Mouse (Mus musculus): ENCODE data around the gene Unc13a. TPM values are rescaled to one million over a fixed set of nuclear protein-coding genes. Genes with fewer than 3 reads are reported as not detected.

The Unc13a gene
- total RNA-seq, 2 experiments from 2014 or later = 1.1 to 1.5 TPM

DNA sequence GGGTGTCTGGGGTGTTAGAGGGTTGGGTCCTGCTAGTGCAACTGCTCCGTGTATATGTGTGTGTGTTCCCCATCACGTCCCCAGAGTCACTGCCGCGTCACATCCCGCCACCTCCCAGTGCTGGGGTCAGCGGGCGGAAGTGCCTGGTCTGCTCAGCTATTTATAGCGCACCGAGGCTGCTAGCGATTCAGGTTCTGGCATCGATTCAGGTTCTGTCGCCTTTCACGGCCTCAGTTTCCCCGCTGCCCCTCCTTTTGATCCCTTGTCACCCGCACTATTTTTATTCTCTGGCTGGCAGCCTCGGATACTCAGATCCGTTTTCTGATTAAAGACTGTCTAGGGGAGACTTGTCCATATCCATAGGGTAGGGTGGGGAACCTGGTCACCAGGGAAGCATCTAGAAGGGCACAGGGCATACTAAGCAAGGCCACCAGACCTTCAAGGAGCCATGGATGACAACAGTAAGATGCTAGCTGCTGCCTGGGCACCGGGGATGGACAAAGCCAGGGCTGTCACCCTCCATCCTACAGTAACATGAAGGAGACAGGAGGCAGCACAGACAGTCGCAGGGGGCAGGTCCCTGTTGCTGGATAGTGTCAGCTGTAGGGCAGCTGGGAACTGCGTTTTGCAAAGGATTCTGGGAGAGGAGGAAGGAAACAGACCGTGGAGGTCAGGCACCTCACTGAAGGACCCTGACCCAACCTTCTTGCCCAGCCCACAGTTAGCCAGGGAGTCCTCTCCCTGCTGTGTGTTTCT, 3.2 kb downstream of the Unc13a start:
- peak; percentile 79 to 83 for DNase-seq
- intact Hi-C loops (cut with DNase I) = no loop called here

DNA sequence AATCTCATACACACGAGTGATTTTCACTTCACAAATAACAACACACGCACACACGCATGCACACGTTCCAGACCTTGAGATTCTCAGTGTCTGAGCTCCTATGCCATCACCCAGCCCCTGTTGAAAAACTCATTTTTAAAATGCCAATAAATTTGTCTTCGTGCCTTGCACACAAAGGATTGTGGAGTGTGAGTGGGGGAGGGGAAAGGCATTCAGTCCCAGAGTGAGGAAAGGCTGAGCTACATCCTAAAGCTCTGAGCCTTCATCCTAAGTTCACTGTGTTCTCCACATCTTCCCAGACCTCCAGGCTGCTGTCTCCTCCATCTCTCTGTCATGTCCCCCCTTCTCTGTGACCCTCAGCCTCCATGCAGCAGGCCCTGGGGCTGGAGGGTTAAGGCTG, 4.3 kb downstream of the Unc13a start:
- no peak for DNase-seq
- intact Hi-C loops (cut with DNase I) = no loop called here

DNA sequence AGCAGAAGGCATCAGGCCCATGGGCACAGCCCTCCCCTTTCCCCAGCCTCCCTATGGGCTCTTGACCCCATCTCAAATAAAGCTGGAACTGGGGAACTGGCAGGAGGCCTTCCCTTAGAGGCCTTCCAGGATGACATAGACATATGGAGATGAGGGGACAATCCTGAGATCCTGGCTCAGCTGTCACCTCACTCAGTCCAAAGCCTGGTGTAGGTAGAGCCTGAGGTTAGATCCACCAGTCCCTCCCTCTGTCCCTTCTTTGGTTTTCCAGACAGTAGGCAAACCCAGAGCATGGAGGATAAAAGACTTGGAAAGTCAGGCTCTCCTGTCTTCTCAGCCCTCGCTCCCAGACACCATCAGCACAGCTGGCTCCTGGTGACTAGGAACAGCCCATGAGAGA, 4.7 kb downstream of the Unc13a start:
- intact Hi-C loops (cut with DNase I) = no loop called here
- DNase-seq = no peak

DNA sequence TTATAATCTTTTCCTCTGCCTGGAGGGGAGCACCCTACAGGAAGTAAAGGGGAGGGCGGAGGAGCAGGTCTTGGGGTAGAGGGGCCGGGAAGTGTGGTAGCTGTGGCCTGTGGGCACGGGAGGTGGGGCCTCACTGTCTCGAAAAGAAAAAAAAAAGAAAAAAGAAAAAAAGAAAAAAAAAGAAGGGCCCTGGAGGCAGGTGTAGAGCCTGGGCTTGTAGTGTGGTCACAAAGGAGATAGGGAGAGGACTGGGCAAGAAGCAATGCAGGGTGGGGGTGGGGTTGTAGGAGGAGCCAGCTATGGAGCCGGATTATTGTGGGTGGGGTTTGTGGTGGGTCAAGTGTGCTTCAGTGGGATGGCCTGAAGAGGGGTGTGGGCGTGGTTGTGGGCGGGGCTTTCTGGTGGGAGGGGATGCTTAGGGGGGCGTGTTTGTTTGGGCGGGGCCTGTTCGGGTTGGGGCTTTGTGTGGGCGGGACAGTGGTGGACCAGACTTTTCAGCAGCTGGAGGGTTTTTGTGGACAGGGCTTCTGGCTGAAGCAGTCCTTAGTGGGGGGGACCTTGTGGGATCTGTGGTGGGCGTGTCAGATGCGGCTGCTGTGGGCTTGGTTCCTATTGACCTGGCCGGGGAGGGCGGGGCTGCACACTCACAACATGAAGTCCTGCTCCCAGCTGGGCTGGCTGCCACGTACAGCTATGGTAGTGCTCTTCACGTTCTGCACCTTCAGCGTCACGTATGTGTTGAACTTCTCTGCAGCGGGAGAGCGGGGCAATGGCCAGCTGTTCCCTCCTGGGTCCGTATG, 6.0 kb downstream of the Unc13a start:
- intact Hi-C loops (cut with DNase I) = no loop called here
- DNase-seq = peak; percentile 52 to 75

GRCm38 (mm10) chr8:71660325-71661120, 11.0 kb downstream of the Unc13a start:
- DNase-seq = peak; percentile 90 to 94
- intact Hi-C loops (cut with DNase I) = loop anchor here (1.0 to 5.0 kb wide), 4 partner anchors 48 to 220 kb away; partner anchors contain the start of gene Colgalt1

DNA sequence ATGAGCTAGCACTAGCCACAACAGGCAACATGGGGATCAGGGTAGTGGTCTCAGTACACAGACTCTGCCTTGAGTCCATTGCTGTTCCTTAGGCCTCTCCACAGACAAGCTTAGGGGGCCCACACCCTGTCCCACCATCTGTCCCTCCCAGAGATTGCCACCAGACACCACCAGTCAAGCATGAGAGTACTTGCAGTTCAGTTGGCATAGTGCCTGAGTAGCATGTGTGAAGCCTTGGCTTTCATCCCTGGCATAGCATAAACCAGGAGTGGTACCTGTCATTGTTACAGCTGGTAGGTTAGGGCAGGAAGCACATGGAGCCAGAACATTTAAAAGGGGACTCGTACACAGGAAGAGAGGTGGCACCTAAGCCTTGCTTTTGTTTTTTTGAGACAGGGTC, 11.8 kb downstream of the Unc13a start:
- intact Hi-C loops (cut with DNase I) = loop anchor here (1.0 to 5.0 kb wide), 4 partner anchors 47 to 219 kb away; partner anchors contain the start of gene Colgalt1

DNA sequence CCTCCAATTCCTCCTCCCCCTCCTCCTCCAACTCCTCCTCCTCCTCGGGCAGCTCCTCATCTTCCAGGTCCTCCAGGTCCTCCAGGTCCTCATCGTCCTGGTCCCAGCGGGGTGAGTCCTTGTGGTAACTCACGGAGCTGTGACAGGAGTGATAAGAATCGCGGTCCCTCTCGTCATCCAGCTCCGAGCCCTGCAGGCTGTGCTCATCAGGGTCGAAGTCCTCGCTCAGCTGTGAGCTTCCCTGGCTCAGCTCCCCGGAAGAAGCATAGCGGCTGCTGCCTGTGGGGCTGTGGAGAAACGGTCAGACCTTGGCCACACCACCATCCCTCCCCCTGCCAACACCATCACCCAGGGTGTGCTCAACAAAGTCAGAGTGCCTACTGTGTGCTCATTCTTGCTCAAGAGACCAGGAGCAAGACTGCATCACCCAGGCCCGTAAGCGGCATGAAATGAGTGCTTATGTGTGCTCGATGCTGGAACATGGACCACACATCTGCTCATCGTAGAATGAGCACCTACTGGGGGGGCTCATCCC, 13.0 kb downstream of the Unc13a start:
- DNase-seq = no peak
- intact Hi-C loops (cut with DNase I) = no loop called here

More for the DNA sequence above, 11.8 kb downstream of the Unc13a start:
- DNase-seq = no peak

DNA sequence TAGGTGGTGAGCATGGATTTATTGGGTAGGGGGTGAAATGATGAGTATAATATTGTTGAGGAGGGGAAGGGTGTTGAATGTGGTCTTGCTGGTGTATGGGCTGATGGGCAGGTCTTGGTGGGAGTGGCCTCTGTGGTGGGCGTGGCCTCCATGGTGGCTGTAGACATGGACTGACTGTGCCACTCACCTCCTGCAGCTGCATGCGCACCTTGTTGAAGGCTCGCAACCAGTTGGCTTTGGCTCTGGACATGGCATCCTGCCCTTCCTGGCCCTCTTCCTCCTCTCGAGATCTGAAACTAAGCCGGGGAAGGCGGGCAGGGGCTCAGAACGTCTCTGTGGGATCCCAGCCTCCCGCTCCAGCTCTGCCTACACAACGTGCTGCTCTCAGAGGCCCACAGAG, 13.7 kb downstream of the Unc13a start:
- no peak for DNase-seq
- intact Hi-C loops (cut with DNase I) = no loop called here

DNA sequence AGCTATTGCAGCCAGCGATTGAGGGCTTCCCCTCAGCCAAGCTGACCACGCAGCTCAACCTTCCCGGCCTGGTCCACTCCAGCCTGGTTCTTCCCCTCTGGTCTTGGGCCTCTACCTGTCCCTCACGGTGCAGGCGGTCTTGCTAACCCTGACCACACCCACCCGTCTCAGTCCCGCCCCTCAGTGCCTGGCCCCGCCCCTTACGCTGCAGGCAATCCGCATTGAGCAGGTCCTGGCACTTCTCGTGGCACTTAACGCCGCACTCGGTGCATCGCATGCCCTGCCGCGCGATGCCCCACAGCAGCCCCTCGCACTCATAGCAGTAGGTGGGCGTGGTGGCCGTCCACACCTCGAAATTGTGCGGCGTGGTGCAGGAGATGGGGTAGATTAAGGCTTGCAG, 17.0 kb downstream of the Unc13a start:
- intact Hi-C loops (cut with DNase I) = no loop called here
- DNase-seq = no peak

DNA sequence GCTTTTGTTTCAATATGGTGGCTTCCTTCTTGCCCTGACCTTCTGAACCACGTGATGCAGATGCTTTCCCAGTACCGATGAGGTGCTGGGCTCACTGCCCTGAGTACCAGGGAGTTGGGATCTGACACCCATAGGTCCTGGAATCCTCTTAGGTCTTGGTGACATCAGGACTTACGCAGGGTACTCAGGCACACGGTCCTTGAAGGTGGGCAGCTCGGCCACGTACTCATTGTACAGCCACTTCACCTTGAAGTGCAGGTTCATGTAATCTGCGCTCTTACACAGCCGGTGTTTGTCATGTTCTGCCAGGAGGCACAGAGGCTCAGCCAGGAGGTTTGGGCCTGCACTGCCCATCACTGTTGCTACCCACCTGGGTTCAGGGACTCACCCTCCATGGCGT, 26.0 kb downstream of the Unc13a start:
- no peak for DNase-seq
- intact Hi-C loops (cut with DNase I) = no loop called here

GRCm38 (mm10) chr8:71639318-71639717, 32.2 kb downstream of the Unc13a start:
- intact Hi-C loops (cut with DNase I) = no loop called here
- DNase-seq = no peak

DNA sequence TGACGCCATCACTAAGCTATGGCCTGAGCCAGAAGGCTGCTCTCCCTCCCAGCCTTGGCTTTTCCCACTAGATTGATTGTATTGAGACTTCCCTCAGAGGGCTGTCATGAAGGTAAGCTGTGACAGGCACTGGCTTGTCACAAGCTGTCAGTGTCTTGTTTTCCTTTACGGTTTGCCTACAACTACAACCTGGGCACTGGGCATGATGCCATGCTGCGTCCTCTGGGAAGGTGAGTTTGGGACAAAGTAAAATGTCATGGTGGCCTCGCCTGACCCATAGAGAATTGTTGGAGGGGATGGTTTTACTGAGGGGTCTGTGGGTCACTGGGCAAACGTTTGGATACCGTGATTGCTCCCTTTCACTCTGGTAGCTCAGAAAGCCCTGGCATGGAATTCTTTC, 33.2 kb downstream of the Unc13a start:
- no peak for DNase-seq
- intact Hi-C loops (cut with DNase I) = no loop called here

- intact Hi-C loops (cut with DNase I) = no loop called here
- DNase-seq = no peak
These were observed 34.1 kb downstream of the Unc13a start for GRCm38 (mm10) chr8:71637149-71638095.

GRCm38 (mm10) chr8:71633981-71634667, 37.4 kb downstream of the Unc13a start:
- DNase-seq = peak; percentile 40 to 53
- intact Hi-C loops (cut with DNase I) = loop anchor here (2.0 kb wide), 1 partner anchor 73 kb away; no protein-coding TSS in a partner anchor

- intact Hi-C loops (cut with DNase I) = loop anchor here (2.0 kb wide), 1 partner anchor 72 kb away; no protein-coding TSS in a partner anchor
- peak; percentile 49 to 66 for DNase-seq
These were observed 38.4 kb downstream of the Unc13a start for GRCm38 (mm10) chr8:71633164-71633563.

DNA sequence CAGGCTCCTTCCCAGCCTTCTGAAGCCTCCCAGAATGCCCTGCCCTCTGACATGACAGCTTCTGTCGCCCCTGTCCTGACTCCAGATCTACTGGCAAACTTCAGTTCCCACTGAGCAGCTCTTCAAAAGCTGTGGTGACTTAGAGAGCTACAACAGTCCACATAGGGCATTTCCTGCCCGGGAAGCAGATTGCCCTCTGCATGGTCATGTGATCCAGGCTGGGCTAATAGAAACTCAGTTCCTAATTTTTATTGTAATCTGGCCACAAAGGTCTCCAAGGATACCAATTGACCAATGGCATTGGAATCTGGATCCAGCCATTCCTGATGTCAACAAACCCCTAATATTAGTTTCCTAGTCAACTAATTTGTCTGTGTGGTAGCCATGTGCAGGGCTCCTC, 39.7 kb downstream of the Unc13a start:
- intact Hi-C loops (cut with DNase I) = loop anchor here (2.0 kb wide), 1 partner anchor 71 kb away; no protein-coding TSS in a partner anchor
- no peak for DNase-seq

DNA sequence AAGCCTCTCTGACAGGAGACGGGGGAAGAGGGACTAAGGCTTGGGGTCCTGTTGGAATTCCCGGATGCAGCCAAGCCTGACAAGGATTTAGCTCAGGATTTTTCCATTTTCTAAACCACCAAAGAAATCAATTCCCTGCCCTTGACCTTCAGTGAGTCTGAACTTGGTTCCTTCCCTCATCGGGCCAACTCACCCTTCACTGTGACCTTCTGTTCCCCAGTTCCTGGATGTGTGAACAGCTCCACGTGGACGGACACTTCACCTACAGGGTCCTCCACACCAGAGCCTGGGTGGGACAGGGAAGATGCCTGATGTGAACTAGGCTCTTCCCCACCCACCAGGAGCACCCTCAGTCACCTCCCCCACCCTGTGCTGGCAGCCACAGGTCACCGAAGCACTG, 40.8 kb downstream of the Unc13a start:
- DNase-seq = no peak
- intact Hi-C loops (cut with DNase I) = no loop called here

DNA sequence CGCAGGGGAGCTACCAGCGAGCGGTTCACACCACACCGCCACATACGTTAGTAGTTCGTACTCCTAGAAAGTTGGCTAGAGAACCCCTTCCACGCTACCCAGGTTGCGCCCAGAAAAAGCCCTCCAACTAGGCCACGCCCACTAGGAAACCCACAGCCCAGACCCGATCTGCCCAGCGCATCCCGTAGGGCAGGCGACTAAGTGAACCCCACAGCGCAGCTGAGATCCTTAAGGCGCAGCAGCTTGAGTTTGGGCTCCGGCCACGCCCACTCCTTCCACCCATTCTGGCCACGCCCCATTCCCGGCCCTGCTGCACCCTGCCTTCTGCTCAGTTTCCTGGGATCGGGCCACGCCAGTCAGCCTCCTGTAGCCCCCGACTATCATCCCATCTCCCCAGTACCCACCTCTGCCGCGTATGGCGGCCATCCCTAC, 41.8 kb downstream of the Unc13a start:
- intact Hi-C loops (cut with DNase I) = no loop called here
- DNase-seq = peak; percentile 37 to 41
